ENCODE assay signal across 19 mouse cellular contexts in the genomic region with DNA sequence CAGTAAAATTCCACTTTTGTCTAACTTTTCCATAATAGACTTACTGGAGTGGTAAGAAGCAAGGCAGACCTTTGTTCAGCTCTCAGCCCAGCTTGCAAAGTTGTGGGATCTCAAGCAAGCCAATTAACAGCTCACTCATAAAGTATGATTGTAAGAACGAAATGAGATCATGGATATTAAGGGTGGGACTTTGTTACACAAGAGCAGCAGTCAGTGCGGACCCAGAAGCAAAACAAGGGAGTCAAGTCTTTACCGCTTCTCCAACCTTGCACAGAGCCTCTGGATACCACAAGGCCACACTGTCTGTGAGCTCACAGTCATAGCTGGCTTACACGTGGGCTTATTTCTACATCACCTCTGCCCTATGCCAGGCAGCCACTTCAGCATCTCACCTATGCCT. TPM values are rescaled to one million over a fixed set of nuclear protein-coding genes. Genes with fewer than 3 reads are reported as not detected.
A peak's percentile ranks its signal among the peaks of the same experiment; 100 is the strongest.
DNase-seq lines count a peak whose midpoint lies in the region; ATAC-seq and TF ChIP-seq lines count a peak whose summit lies in the region.
"Had no signal": no experiment of that assay in that cellular context is flagged by ENCODE, and none has a peak within 500 bp of the region (broad histone marks: within the 10 kb centered on the region; RNA-seq: fewer than 3 reads in every experiment).

No protein-coding gene starts in this region.

- H3K9me3 ChIP-seq in heart, embryonic 12.5 days (replicated peaks), result no peaks in the 10 kb centered on the region
- no peaks in the 10 kb centered on the region for H3K9me3 ChIP-seq in stomach, postnatal 0 days (ENCODE audit: control insufficient read depth, low read length)
- no peaks in the 10 kb centered on the region for H3K9me3 ChIP-seq in forebrain, embryonic 14.5 days (replicated peaks; ENCODE audit: control insufficient read depth, low read length)
- H3K9me3 ChIP-seq: embryonic facial prominence, embryonic 15.5 days; midbrain, embryonic 10.5 days had no signal

- no peak overlapping the region for H3K4me2 ChIP-seq in heart, embryonic 12.5 days
- no peak overlapping the region for H3K4me2 ChIP-seq in stomach, postnatal 0 days (replicated peaks; ENCODE audit: low read depth)
- H3K4me2 ChIP-seq in forebrain, embryonic 14.5 days (ENCODE audit: low read length), result no peak overlapping the region
- H3K4me2 ChIP-seq: embryonic facial prominence, embryonic 15.5 days; hindbrain, embryonic 14.5 days; liver, embryonic 11.5 days had no signal

- H3K4me1 ChIP-seq in heart, embryonic 12.5 days (replicated peaks), result 0 out of 2 replicates have a peak, but pooled peaks cover 3% of the 10 kb centered on the region
- no peaks in the 10 kb centered on the region for H3K4me1 ChIP-seq in brown adipose tissue, adult 24 weeks (ENCODE audit: control insufficient read depth, insufficient read depth, insufficient read length, low read length)
- no peaks in the 10 kb centered on the region for H3K4me1 ChIP-seq in stomach, postnatal 0 days (replicated peaks; ENCODE audit: control insufficient read depth, insufficient read depth)
- no peaks in the 10 kb centered on the region for H3K4me1 ChIP-seq in forebrain, embryonic 14.5 days (ENCODE audit: control insufficient read depth, insufficient read depth, low read length)
- H3K4me1 ChIP-seq: embryonic facial prominence, embryonic 15.5 days; midbrain, embryonic 10.5 days had no signal

- no peaks in the 10 kb centered on the region for H3K36me3 ChIP-seq in heart, embryonic 12.5 days
- no peaks in the 10 kb centered on the region for H3K36me3 ChIP-seq in stomach, postnatal 0 days (ENCODE audit: control insufficient read depth, insufficient read depth, low read length)
- H3K36me3 ChIP-seq in forebrain, embryonic 14.5 days (ENCODE audit: control insufficient read depth, insufficient read depth, low read length), result no peaks in the 10 kb centered on the region
- H3K36me3 ChIP-seq: embryonic facial prominence, embryonic 15.5 days; midbrain, embryonic 10.5 days had no signal

- H3K9ac ChIP-seq in heart, embryonic 12.5 days, result no peak overlapping the region
- no peak overlapping the region for H3K9ac ChIP-seq in stomach, postnatal 0 days (ENCODE audit: low read length)
- no peak overlapping the region for H3K9ac ChIP-seq in forebrain, embryonic 14.5 days (ENCODE audit: low read length)
- H3K9ac ChIP-seq: embryonic facial prominence, embryonic 15.5 days; hindbrain, embryonic 14.5 days; liver, postnatal 0 days had no signal

- WGBS in heart, embryonic 12.5 days, result 74% methylated on average over 4 of the region's 4 CpGs
- WGBS in stomach, postnatal 0 days, result 58% methylated on average over 4 of the region's 4 CpGs
- 59% methylated on average over 4 of the region's 4 CpGs for WGBS in forebrain, embryonic 14.5 days

- no peak for TF ChIP-seq CTCF in stomach, postnatal 0 days (IDR thresholded peaks at IDR 0.05; ENCODE audit: low read depth)

- no peaks in the 10 kb centered on the region for H3K27me3 ChIP-seq in heart, embryonic 12.5 days (replicated peaks)
- no peaks in the 10 kb centered on the region for H3K27me3 ChIP-seq in stomach, postnatal 0 days (ENCODE audit: control insufficient read depth, insufficient read depth, low read length)
- H3K27me3 ChIP-seq in forebrain, embryonic 14.5 days (replicated peaks; ENCODE audit: control insufficient read depth, insufficient read depth, low read length), result no peaks in the 10 kb centered on the region
- H3K27me3 ChIP-seq: embryonic facial prominence, embryonic 15.5 days had no signal

- TF ChIP-seq EP300 in stomach, postnatal 0 days (optimal IDR thresholded peaks at IDR 0.05), result no peak

- no peak overlapping the region for H3K4me3 ChIP-seq in heart, embryonic 12.5 days
- H3K4me3 ChIP-seq in brown adipose tissue, adult 24 weeks (ENCODE audit: insufficient read depth, low read depth, low read length), result no peak overlapping the region
- H3K4me3 ChIP-seq in stomach, postnatal 0 days (ENCODE audit: low read depth, low read length), result no peak overlapping the region
- no peak overlapping the region for H3K4me3 ChIP-seq in forebrain, embryonic 14.5 days (ENCODE audit: low read depth, low read length)
- H3K4me3 ChIP-seq: embryonic facial prominence, embryonic 15.5 days; midbrain, embryonic 10.5 days had no signal

- H3K27ac ChIP-seq in heart, embryonic 12.5 days (ENCODE audit: poor library complexity, severe bottlenecking), result no peak overlapping the region
- 0 out of 2 replicates have a peak overlapping the region, but pooled peaks have one; percentile 5 for H3K27ac ChIP-seq in brown adipose tissue, adult 24 weeks (replicated peaks; ENCODE audit: low read depth, low read length)
- H3K27ac ChIP-seq in stomach, postnatal 0 days (replicated peaks), result no peak overlapping the region
- H3K27ac ChIP-seq in forebrain, embryonic 14.5 days (ENCODE audit: low read depth, low read length), result no peak overlapping the region
- H3K27ac ChIP-seq: embryonic facial prominence, embryonic 15.5 days; hindbrain, embryonic 14.5 days; macrophage; midbrain, embryonic 10.5 days had no signal

- ATAC-seq in heart, embryonic 12.5 days (ENCODE audit: insufficient number of reproducible peaks, low FRiP score), result no peak
- 0 out of 2 replicates have a peak, but pooled peaks have one; percentile 53 for ATAC-seq in stomach, postnatal 0 days (ENCODE audit: low FRiP score, low TSS enrichment)
- no peak for ATAC-seq in forebrain, embryonic 14.5 days
- ATAC-seq: CD4-positive, CD25-positive, alpha-beta regulatory T cell, adult 4 months; inflammation-experienced regulatory T-cells, adult 6 months; liver, postnatal 0 days; lung, postnatal 0 days had no signal

- DNase-seq in heart, adult 11 months, result peak; percentile 92
- DNase-seq in kidney, adult 9 months, result peak; percentile 26
- DNase-seq in kidney, adult 8-10 months, result no peak
- no peak for DNase-seq in stomach, postnatal 0 days (ENCODE audit: low spot score)
- DNase-seq in forebrain, embryonic 14.5 days (ENCODE audit: low spot score), result no peak
- DNase-seq: adrenal gland, postnatal 36 days; cerebellum, adult 11 months; cerebellum, adult 9-11 months; liver, postnatal 0 days had no signal

RNA-seq across cellular contexts. Expression of a gene that starts 54.6 kb away (rescaled TPM):
- polyA plus RNA-seq in heart, embryonic 12.5 days (2016; fragmentation: Nextera tagmentation; extraction: Ambion mirVana), result 0.10 TPM in 2 replicates
- polyA plus RNA-seq in brown adipose tissue, adult 24 weeks (2012; ENCODE audit: insufficient read depth, insufficient read length, missing spikeins), result 0.71 and 0.79 TPM in 2 replicates
- 0.65 and 0.81 TPM in 2 replicates for polyA plus RNA-seq in stomach, postnatal 0 days (2015; fragmentation: Nextera tagmentation; extraction: Ambion mirVana)
- polyA plus RNA-seq in forebrain, embryonic 14.5 days (2014; fragmentation: Nextera tagmentation; extraction: Ambion mirVana), result 0.39 and 0.70 TPM in 2 replicates
- polyA plus RNA-seq: CD4-positive, CD25-positive, alpha-beta regulatory T cell, adult 4 months; inflammation-experienced regulatory T-cells, adult 6 months; liver, embryonic 11.5 days; macrophage had no signal

Comparison
In these comparisons a context has a peak if more than half of its experiments do, and no peak if none do; other contexts are left out.
1. DNase-seq: peak in heart, adult 11 months (single experiment) and kidney, adult 9 months (single experiment); none in kidney, adult 8-10 months (0 of 2), stomach, postnatal 0 days (single experiment) and forebrain, embryonic 14.5 days (single experiment).